Mouse (Mus musculus): ENCODE measurements around the gene Akap13. TPM values are rescaled to one million over a fixed set of nuclear protein-coding genes. Genes with fewer than 3 reads are reported as not detected.
"Not testable (repeated sequence)": the region's sequence is repeated elsewhere in the genome, so short reads cannot be mapped to it uniquely, and the experiment has no call there.

Akap13 gene
- polyA plus RNA-seq, 1 experiment = 41.7 TPM

GRCm38 (mm10) chr7:75750581-75750980 lies 295.2 kb downstream of the Akap13 start:
- Histone ChIP-seq H3K4me1 (ENCODE audit: control insufficient read depth, insufficient read depth, low read length) (no peaks in the 10 kb centered on the region), H3K4me3 (replicated peaks; ENCODE audit: extremely low read depth, low read depth, low read length) (no peak overlapping the region)
- WGBS = 82% methylated on average over 9 of the region's 9 CpGs
- no peak for DNase-seq
- TF ChIP-seq CTCF (IDR thresholded peaks at IDR 0.05; ENCODE audit: insufficient read depth, low read length) (no peak), POLR2A (IDR thresholded peaks at IDR 0.05; ENCODE audit: borderline replicate concordance, extremely low read depth, low read depth, low read length) (no peak)

- WGBS = 85% methylated on average over 14 of the region's 14 CpGs
- TF ChIP-seq POLR2A (IDR thresholded peaks at IDR 0.05; ENCODE audit: borderline replicate concordance, extremely low read depth, low read depth, low read length) (0 out of 2 replicates have a peak, but pooled peaks have one; percentile 8), CTCF (IDR thresholded peaks at IDR 0.05; ENCODE audit: insufficient read depth, low read length) (no peak)
- no peak for DNase-seq
- H3K4me3 ChIP-seq (replicated peaks; ENCODE audit: extremely low read depth, low read depth, low read length) = no peak overlapping the region
- H3K4me1 ChIP-seq (ENCODE audit: control insufficient read depth, insufficient read depth, low read length) = no peaks in the 10 kb centered on the region
These were observed 295.9 kb downstream of the Akap13 start for GRCm38 (mm10) chr7:75751161-75751803.

GRCm38 (mm10) chr7:75752442-75753191 lies 297.3 kb downstream of the Akap13 start:
- WGBS = 69% methylated on average over 22 of the region's 22 CpGs
- TF ChIP-seq POLR2A (IDR thresholded peaks at IDR 0.05; ENCODE audit: borderline replicate concordance, extremely low read depth, low read depth, low read length) (no peak), CTCF (IDR thresholded peaks at IDR 0.05; ENCODE audit: insufficient read depth, low read length) (0 out of 2 replicates have a peak, but pooled peaks have one; percentile 18)
- DNase-seq = no peak
- Histone ChIP-seq H3K4me1 (ENCODE audit: control insufficient read depth, insufficient read depth, low read length) (no peaks in the 10 kb centered on the region), H3K4me3 (replicated peaks; ENCODE audit: extremely low read depth, low read depth, low read length) (no peak overlapping the region)

- no peaks in the 10 kb centered on the region for H3K4me1 ChIP-seq (ENCODE audit: control insufficient read depth, insufficient read depth, low read length)
- TF ChIP-seq CTCF (IDR thresholded peaks at IDR 0.05; ENCODE audit: insufficient read depth, low read length) = no peak
- TF ChIP-seq POLR2A (IDR thresholded peaks at IDR 0.05; ENCODE audit: borderline replicate concordance, extremely low read depth, low read depth, low read length) = no peak
- no peak for DNase-seq
- no peak overlapping the region for H3K4me3 ChIP-seq (replicated peaks; ENCODE audit: extremely low read depth, low read depth, low read length)
- WGBS = 59% methylated on average over 12 of the region's 12 CpGs
These were observed 298.0 kb downstream of the Akap13 start for GRCm38 (mm10) chr7:75753192-75753783.

- WGBS = 71% methylated on average over 8 of the region's 8 CpGs
- no peaks in the 10 kb centered on the region for H3K4me1 ChIP-seq (ENCODE audit: control insufficient read depth, insufficient read depth, low read length)
- TF ChIP-seq CTCF (IDR thresholded peaks at IDR 0.05; ENCODE audit: insufficient read depth, low read length) (no peak), POLR2A (IDR thresholded peaks at IDR 0.05; ENCODE audit: borderline replicate concordance, extremely low read depth, low read depth, low read length) (no peak)
- DNase-seq = no peak
- no peak overlapping the region for H3K4me3 ChIP-seq (replicated peaks; ENCODE audit: extremely low read depth, low read depth, low read length)
These were observed 299.5 kb downstream of the Akap13 start for GRCm38 (mm10) chr7:75754587-75755499.

- no peak overlapping the region for H3K4me3 ChIP-seq (replicated peaks; ENCODE audit: extremely low read depth, low read depth, low read length)
- WGBS = 93% methylated on average over 8 of the region's 8 CpGs
- H3K4me1 ChIP-seq (ENCODE audit: control insufficient read depth, insufficient read depth, low read length) = no peaks in the 10 kb centered on the region
- TF ChIP-seq CTCF (IDR thresholded peaks at IDR 0.05; ENCODE audit: insufficient read depth, low read length) = no peak
- no peak for TF ChIP-seq POLR2A (IDR thresholded peaks at IDR 0.05; ENCODE audit: borderline replicate concordance, extremely low read depth, low read depth, low read length)
- DNase-seq = no peak
These were observed 300.6 kb downstream of the Akap13 start for GRCm38 (mm10) chr7:75755861-75756449.

GRCm38 (mm10) chr7:75759992-75760514 lies 304.7 kb downstream of the Akap13 start:
- DNase-seq = no peak
- Histone ChIP-seq H3K4me3 (replicated peaks; ENCODE audit: extremely low read depth, low read depth, low read length) (no peak overlapping the region), H3K4me1 (ENCODE audit: control insufficient read depth, insufficient read depth, low read length) (no peaks in the 10 kb centered on the region)
- 70% methylated on average over 7 of the region's 7 CpGs for WGBS
- TF ChIP-seq POLR2A (IDR thresholded peaks at IDR 0.05; ENCODE audit: borderline replicate concordance, extremely low read depth, low read depth, low read length) (no peak), CTCF (IDR thresholded peaks at IDR 0.05; ENCODE audit: insufficient read depth, low read length) (no peak)

GRCm38 (mm10) chr7:75760661-75761319 lies 305.5 kb downstream of the Akap13 start:
- 56% methylated on average over 4 of the region's 4 CpGs for WGBS
- H3K4me1 ChIP-seq (ENCODE audit: control insufficient read depth, insufficient read depth, low read length); DNase-seq; H3K4me3 ChIP-seq (replicated peaks; ENCODE audit: extremely low read depth, low read depth, low read length): not testable (repeated sequence)

- not testable (repeated sequence) for H3K4me3 ChIP-seq (replicated peaks; ENCODE audit: extremely low read depth, low read depth, low read length); DNase-seq; H3K4me1 ChIP-seq (ENCODE audit: control insufficient read depth, insufficient read depth, low read length)
- WGBS = 88% methylated on average over 2 of the region's 2 CpGs
These were observed 306.9 kb downstream of the Akap13 start for GRCm38 (mm10) chr7:75762225-75762624.

- DNase-seq; H3K4me3 ChIP-seq (replicated peaks; ENCODE audit: extremely low read depth, low read depth, low read length); H3K4me1 ChIP-seq (ENCODE audit: control insufficient read depth, insufficient read depth, low read length): not testable (repeated sequence)
- WGBS = 64% methylated on average over 1 of the region's 5 CpGs
These were observed 311.9 kb downstream of the Akap13 start for GRCm38 (mm10) chr7:75767080-75767769.
